Mouse (Mus musculus): ENCODE results near the gene Eef1akmt2. TPM values are rescaled to one million over a fixed set of nuclear protein-coding genes. Genes with fewer than 3 reads are reported as not detected.
A peak's percentile ranks its signal among the peaks of the same experiment; 100 is the strongest.

Eef1akmt2 gene
- polyA plus RNA-seq, 1 experiment from 2014 or later, result 91.7 TPM

GRCm38 (mm10) chr7:132803962-132804361 is 48.5 kb downstream of the Eef1akmt2 start:
- DNase-seq (ENCODE audit: low spot score), result no peak
- no peaks in the 10 kb centered on the region for H3K9me3 ChIP-seq (ENCODE audit: control insufficient read depth, low read length)
- no peak overlapping the region for H3K9ac ChIP-seq (ENCODE audit: low read length)
- no peaks in the 10 kb centered on the region for H3K36me3 ChIP-seq (ENCODE audit: control insufficient read depth, insufficient read depth, low read length)
- no peak overlapping the region for H3K27ac ChIP-seq (ENCODE audit: low read depth, low read length)
- H3K4me3 ChIP-seq (ENCODE audit: low read depth, low read length), result no peak overlapping the region
- WGBS, result 85% methylated on average over 3 of the region's 3 CpGs
- peaks cover 27% of the 10 kb centered on the region for H3K4me1 ChIP-seq (replicated peaks; ENCODE audit: control insufficient read depth, insufficient read depth, low read length)
- H3K4me2 ChIP-seq (ENCODE audit: low read depth, low read length, severe bottlenecking), result no peak overlapping the region
- no peak for ATAC-seq (replicated peaks; ENCODE audit: low FRiP score)
- no peaks in the 10 kb centered on the region for H3K27me3 ChIP-seq (ENCODE audit: control insufficient read depth, insufficient read depth, low read length)

DNA sequence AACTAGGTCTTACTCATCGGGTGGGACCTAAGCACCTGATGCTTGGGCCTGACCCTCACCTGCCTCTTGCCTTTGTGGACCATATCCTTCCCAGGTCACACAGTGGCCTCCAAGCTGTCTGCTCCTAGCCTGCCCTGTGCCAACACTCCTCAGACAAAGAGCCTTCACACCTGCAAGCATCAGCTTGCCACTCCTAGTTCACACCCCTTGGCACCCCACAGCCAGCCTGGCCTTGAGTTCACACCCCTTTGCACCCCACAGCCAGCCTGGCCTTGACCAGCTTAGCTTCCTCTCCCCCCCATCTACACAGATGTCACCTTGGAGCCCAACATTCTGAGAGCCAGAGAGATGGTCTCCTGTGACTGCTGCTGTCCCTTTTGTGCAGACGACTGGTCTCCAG is 49.1 kb downstream of the Eef1akmt2 start:
- peak; percentile 46 for DNase-seq (ENCODE audit: low spot score)
- Histone ChIP-seq H3K4me1 (replicated peaks; ENCODE audit: control insufficient read depth, insufficient read depth, low read length) (peaks cover 21% of the 10 kb centered on the region), H3K9me3 (ENCODE audit: control insufficient read depth, low read length) (no peaks in the 10 kb centered on the region), H3K4me2 (ENCODE audit: low read depth, low read length, severe bottlenecking) (no peak overlapping the region), H3K27me3 (ENCODE audit: control insufficient read depth, insufficient read depth, low read length) (no peaks in the 10 kb centered on the region), H3K9ac (ENCODE audit: low read length) (no peak overlapping the region), H3K4me3 (ENCODE audit: low read depth, low read length) (no peak overlapping the region), H3K36me3 (ENCODE audit: control insufficient read depth, insufficient read depth, low read length) (no peaks in the 10 kb centered on the region), H3K27ac (ENCODE audit: low read depth, low read length) (no peak overlapping the region)
- ATAC-seq (replicated peaks; ENCODE audit: low FRiP score), result no peak
- WGBS, result 90% methylated on average over 2 of the region's 2 CpGs

- Histone ChIP-seq H3K4me3 (ENCODE audit: low read depth, low read length) (no peak overlapping the region), H3K4me1 (replicated peaks; ENCODE audit: control insufficient read depth, insufficient read depth, low read length) (peaks cover 15% of the 10 kb centered on the region), H3K27ac (ENCODE audit: low read depth, low read length) (no peak overlapping the region), H3K4me2 (ENCODE audit: low read depth, low read length, severe bottlenecking) (no peak overlapping the region), H3K9ac (ENCODE audit: low read length) (no peak overlapping the region), H3K36me3 (ENCODE audit: control insufficient read depth, insufficient read depth, low read length) (no peaks in the 10 kb centered on the region), H3K9me3 (ENCODE audit: control insufficient read depth, low read length) (no peaks in the 10 kb centered on the region), H3K27me3 (ENCODE audit: control insufficient read depth, insufficient read depth, low read length) (no peaks in the 10 kb centered on the region)
- no peak for ATAC-seq (replicated peaks; ENCODE audit: low FRiP score)
- DNase-seq (ENCODE audit: low spot score), result peak; percentile 45
- WGBS, result 84% methylated on average over 11 of the region's 11 CpGs
Observed at GRCm38 (mm10) chr7:132802691-132803090, 49.8 kb downstream of the Eef1akmt2 start.

- Histone ChIP-seq H3K4me1 (replicated peaks; ENCODE audit: control insufficient read depth, insufficient read depth, low read length) (peaks cover 8% of the 10 kb centered on the region), H3K9ac (ENCODE audit: low read length) (no peak overlapping the region), H3K9me3 (ENCODE audit: control insufficient read depth, low read length) (no peaks in the 10 kb centered on the region), H3K4me3 (ENCODE audit: low read depth, low read length) (no peak overlapping the region), H3K36me3 (ENCODE audit: control insufficient read depth, insufficient read depth, low read length) (no peaks in the 10 kb centered on the region), H3K4me2 (ENCODE audit: low read depth, low read length, severe bottlenecking) (no peak overlapping the region), H3K27ac (ENCODE audit: low read depth, low read length) (no peak overlapping the region), H3K27me3 (ENCODE audit: control insufficient read depth, insufficient read depth, low read length) (no peaks in the 10 kb centered on the region)
- ATAC-seq (replicated peaks; ENCODE audit: low FRiP score) (no peak), DNase-seq (ENCODE audit: low spot score) (peak; percentile 28)
- 76% methylated on average over 2 of the region's 2 CpGs for WGBS
Observed at GRCm38 (mm10) chr7:132802066-132802465, 50.4 kb downstream of the Eef1akmt2 start.

DNA sequence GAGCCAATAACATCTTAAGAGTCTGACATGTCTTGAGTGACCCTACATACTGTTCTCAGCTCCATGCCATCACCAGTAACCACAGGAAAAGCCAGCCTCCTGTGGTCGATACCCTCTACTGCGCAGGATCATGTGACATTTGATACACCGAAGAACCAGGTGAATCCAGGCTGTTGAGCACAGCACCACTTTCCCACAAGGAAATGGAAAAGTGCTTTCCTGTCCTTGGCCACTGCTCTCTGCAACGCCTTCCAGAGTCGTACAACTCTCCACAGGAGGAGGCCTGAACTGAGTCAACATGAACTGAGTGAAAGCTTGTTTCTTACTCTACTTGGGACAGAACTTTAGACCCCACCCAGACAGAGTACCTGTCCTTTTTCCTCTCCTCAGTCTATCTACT is 51.0 kb downstream of the Eef1akmt2 start:
- H3K4me1 ChIP-seq (replicated peaks; ENCODE audit: control insufficient read depth, insufficient read depth, low read length), result peaks cover 3% of the 10 kb centered on the region; the same call in 1 of the 2 replicates
- H3K4me3 ChIP-seq (ENCODE audit: low read depth, low read length), result no peak overlapping the region
- H3K27me3 ChIP-seq (ENCODE audit: control insufficient read depth, insufficient read depth, low read length), result no peaks in the 10 kb centered on the region
- H3K9me3 ChIP-seq (ENCODE audit: control insufficient read depth, low read length), result no peaks in the 10 kb centered on the region
- no peak overlapping the region for H3K27ac ChIP-seq (ENCODE audit: low read depth, low read length)
- no peak overlapping the region for H3K9ac ChIP-seq (ENCODE audit: low read length)
- DNase-seq (ENCODE audit: low spot score) (peak; percentile 35), ATAC-seq (replicated peaks; ENCODE audit: low FRiP score) (no peak)
- no peak overlapping the region for H3K4me2 ChIP-seq (ENCODE audit: low read depth, low read length, severe bottlenecking)
- no peaks in the 10 kb centered on the region for H3K36me3 ChIP-seq (ENCODE audit: control insufficient read depth, insufficient read depth, low read length)
- 93% methylated on average over 5 of the region's 5 CpGs for WGBS

DNA sequence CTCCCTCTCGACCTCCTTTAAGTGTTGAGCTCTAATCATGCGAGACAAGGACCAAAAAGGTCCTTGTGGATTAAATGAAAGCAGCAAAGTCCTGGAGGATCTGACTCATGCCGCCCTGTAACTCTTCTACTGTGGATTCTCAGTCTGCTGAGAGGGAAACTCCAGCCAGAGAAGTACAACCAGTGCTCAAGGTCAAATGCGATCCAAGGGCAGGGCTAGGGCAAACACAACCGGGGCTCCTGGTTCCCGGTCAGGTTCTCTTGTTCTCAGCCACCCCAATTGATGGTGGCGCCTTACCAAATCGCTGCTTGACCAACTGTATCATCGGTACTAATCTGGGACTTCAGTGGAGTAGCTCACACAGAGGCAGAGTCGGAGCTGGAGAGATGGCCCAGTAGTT is 51.6 kb downstream of the Eef1akmt2 start:
- no peaks in the 10 kb centered on the region; the same call in 1 of the 2 replicates for H3K4me1 ChIP-seq (replicated peaks; ENCODE audit: control insufficient read depth, insufficient read depth, low read length)
- H3K4me3 ChIP-seq (ENCODE audit: low read depth, low read length), result no peak overlapping the region
- no peak overlapping the region for H3K4me2 ChIP-seq (ENCODE audit: low read depth, low read length, severe bottlenecking)
- H3K36me3 ChIP-seq (ENCODE audit: control insufficient read depth, insufficient read depth, low read length), result no peaks in the 10 kb centered on the region
- H3K27me3 ChIP-seq (ENCODE audit: control insufficient read depth, insufficient read depth, low read length), result no peaks in the 10 kb centered on the region
- ATAC-seq (replicated peaks; ENCODE audit: low FRiP score) (no peak), DNase-seq (ENCODE audit: low spot score) (no peak)
- H3K9me3 ChIP-seq (ENCODE audit: control insufficient read depth, low read length), result no peaks in the 10 kb centered on the region
- H3K9ac ChIP-seq (ENCODE audit: low read length), result no peak overlapping the region
- WGBS, result 83% methylated on average over 10 of the region's 10 CpGs
- no peak overlapping the region for H3K27ac ChIP-seq (ENCODE audit: low read depth, low read length)

GRCm38 (mm10) chr7:132799119-132800016 is 53.1 kb downstream of the Eef1akmt2 start:
- Histone ChIP-seq H3K4me3 (ENCODE audit: low read depth, low read length) (no peak overlapping the region), H3K27ac (ENCODE audit: low read depth, low read length) (no peak overlapping the region), H3K36me3 (ENCODE audit: control insufficient read depth, insufficient read depth, low read length) (no peaks in the 10 kb centered on the region), H3K9ac (ENCODE audit: low read length) (no peak overlapping the region), H3K9me3 (ENCODE audit: control insufficient read depth, low read length) (no peaks in the 10 kb centered on the region), H3K27me3 (ENCODE audit: control insufficient read depth, insufficient read depth, low read length) (no peaks in the 10 kb centered on the region), H3K4me1 (replicated peaks; ENCODE audit: control insufficient read depth, insufficient read depth, low read length) (no peaks in the 10 kb centered on the region; the same call in 1 of the 2 replicates), H3K4me2 (ENCODE audit: low read depth, low read length, severe bottlenecking) (no peak overlapping the region)
- ATAC-seq (replicated peaks; ENCODE audit: low FRiP score) (no peak), DNase-seq (ENCODE audit: low spot score) (no peak)
- WGBS, result 91% methylated on average over 5 of the region's 5 CpGs

GRCm38 (mm10) chr7:132795141-132795540 is 57.3 kb downstream of the Eef1akmt2 start:
- WGBS, result 96% methylated on average over 5 of the region's 5 CpGs
- Histone ChIP-seq H3K27ac (ENCODE audit: low read depth, low read length) (no peak overlapping the region), H3K4me2 (ENCODE audit: low read depth, low read length, severe bottlenecking) (no peak overlapping the region), H3K9me3 (ENCODE audit: control insufficient read depth, low read length) (no peaks in the 10 kb centered on the region), H3K4me1 (replicated peaks; ENCODE audit: control insufficient read depth, insufficient read depth, low read length) (peaks cover 3% of the 10 kb centered on the region), H3K27me3 (ENCODE audit: control insufficient read depth, insufficient read depth, low read length) (no peaks in the 10 kb centered on the region), H3K36me3 (ENCODE audit: control insufficient read depth, insufficient read depth, low read length) (no peaks in the 10 kb centered on the region), H3K4me3 (ENCODE audit: low read depth, low read length) (no peak overlapping the region), H3K9ac (ENCODE audit: low read length) (no peak overlapping the region)
- no peak for DNase-seq (ENCODE audit: low spot score)
- ATAC-seq (replicated peaks; ENCODE audit: low FRiP score), result no peak

- Histone ChIP-seq H3K36me3 (ENCODE audit: control insufficient read depth, insufficient read depth, low read length) (no peaks in the 10 kb centered on the region), H3K9ac (ENCODE audit: low read length) (no peak overlapping the region), H3K4me3 (ENCODE audit: low read depth, low read length) (no peak overlapping the region), H3K27ac (ENCODE audit: low read depth, low read length) (no peak overlapping the region), H3K4me1 (replicated peaks; ENCODE audit: control insufficient read depth, insufficient read depth, low read length) (peaks cover 3% of the 10 kb centered on the region), H3K4me2 (ENCODE audit: low read depth, low read length, severe bottlenecking) (no peak overlapping the region), H3K9me3 (ENCODE audit: control insufficient read depth, low read length) (no peaks in the 10 kb centered on the region), H3K27me3 (ENCODE audit: control insufficient read depth, insufficient read depth, low read length) (no peaks in the 10 kb centered on the region)
- no peak for DNase-seq (ENCODE audit: low spot score)
- no peak for ATAC-seq (replicated peaks; ENCODE audit: low FRiP score)
- WGBS, result 72% methylated on average over 6 of the region's 6 CpGs
Observed at GRCm38 (mm10) chr7:132793467-132793866, 59.0 kb downstream of the Eef1akmt2 start.

Measured in forebrain, embryonic 11.5 days (tissue).